Mouse (Mus musculus): ENCODE measurements around the gene Gm29797.
A peak's percentile ranks its signal among the peaks of the same experiment; 100 is the strongest.

GRCm38 (mm10) chr2:181644361-181644760, 12.5 kb upstream of the Gm29797 start:
- TF ChIP-seq CTCF (IDR thresholded peaks at IDR 0.05; ENCODE audit: borderline replicate concordance, insufficient read depth, low read depth, low read length) = peak; percentile 65; the same call in 1 of the 2 replicates
- no peak for TF ChIP-seq POLR2A (IDR thresholded peaks at IDR 0.05; ENCODE audit: borderline replicate concordance, insufficient read depth, low read length)

All from cerebellum, adult 2 months (tissue).